Mouse (Mus musculus) inflammation-experienced regulatory T-cells (primary cell): ENCODE results near the gene Xlr3b. TPM values are rescaled to one million over a fixed set of nuclear protein-coding genes. Genes with fewer than 3 reads are reported as not detected.

Experiments used
- polyA plus RNA-seq, 2 experiments: library from polyadenylated mRNA; unstranded; fragments of 100-300 nt; shearing (Covaris generic); gene quantifications; one replicate each; pipeline ENCODE4 v1.2.1; 2017

Gene Xlr3b
- polyA plus RNA-seq = 10 to 100 TPM; 26.2 to 30.7 TPM

DNA sequence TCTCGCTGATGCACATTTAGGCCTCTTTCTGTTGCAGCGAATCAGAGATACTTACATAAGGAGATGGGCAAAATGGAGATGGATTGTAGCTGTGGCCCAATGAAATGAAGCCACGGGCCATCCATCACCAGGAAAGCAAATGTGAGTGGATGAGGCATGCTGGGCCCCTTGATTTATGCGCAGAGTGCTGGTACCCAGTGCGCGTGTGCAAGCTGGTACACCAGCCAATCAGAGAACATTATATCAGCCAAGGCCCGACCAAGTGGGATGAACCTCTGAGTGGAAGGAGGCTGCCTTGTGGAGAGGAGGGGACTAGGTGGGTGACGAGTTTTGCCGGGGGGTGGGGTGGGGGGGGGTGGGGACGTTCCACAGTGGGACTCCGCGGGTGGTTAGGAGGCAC lies at the start of gene Xlr3b:
Gene Xlr3b (plus strand): TSS at position 274 of the 400 bp plus-strand sequence.

DNA sequence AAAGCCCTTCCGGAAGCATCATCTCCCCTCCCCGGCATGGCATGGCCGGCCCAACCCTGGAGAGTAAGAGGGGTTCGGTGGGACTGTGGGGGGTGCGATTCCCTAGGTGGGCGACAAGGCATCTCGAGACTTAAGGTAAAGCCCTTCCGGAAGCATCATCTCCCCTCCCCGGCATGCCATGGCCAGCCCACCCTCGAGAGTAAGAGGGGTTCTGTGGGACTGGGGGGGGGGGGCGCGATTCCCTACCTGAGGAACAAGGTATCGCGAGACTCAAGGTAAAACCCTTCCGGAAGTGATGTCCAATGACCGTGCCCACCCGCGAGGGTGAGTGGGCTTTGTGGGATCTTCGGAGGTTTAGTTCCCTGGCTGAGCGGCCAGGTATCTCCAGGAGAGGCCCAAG lies 43.5 kb upstream of the Xlr3b start, which contains the start of gene Xlr5b:
Gene Xlr5b (plus strand): TSS at position 301 of the 400 bp plus-strand sequence.

DNA sequence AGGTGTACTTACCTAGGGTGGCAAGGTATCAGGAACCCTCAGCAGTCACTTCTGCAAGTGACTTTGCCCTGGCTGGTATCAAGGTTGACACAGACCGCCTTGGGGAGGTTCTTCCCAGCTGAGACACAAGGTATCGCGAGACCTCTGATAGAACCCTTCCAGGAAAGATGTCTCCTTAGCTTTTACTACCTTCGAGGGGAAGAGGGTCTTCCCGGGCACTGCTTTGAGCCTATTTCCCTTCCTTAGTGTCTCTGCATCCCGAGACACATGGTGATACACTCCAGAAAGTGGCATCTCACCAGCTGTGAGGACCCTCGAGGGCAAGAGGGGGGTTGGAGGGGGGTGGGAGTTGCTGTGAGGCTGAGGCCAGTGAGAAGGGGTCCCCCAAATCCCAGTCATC lies 42.7 kb upstream of the Xlr3b start, which contains the start of gene DXBay18:
Gene DXBay18 (minus strand): TSS at position 101 of the 400 bp plus-strand sequence.

DNA sequence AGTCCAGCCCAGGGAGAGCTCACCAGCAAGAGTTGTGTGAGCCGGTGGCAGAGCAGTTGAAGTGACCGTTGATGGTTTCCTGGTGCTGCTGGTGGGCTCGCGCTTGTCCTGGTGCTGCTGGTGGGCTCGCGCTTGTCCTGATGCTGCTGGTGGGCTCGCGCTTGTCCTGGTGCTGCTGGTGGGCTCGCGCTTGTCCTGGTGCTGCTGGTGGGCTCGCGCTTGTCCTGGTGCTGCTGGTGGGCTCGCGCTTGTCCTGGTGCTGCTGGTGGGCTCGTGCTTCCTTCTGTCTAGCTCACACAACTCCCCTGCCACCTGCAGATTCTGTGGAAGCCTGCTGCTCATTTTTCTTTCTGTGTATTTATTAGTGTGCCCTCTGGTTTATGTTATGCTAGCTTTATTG lies 15.1 kb upstream of the Xlr3b start, which contains the start of gene Spin2d:
Gene Spin2d (minus strand): TSS at position 101 of the 400 bp plus-strand sequence.

DNA sequence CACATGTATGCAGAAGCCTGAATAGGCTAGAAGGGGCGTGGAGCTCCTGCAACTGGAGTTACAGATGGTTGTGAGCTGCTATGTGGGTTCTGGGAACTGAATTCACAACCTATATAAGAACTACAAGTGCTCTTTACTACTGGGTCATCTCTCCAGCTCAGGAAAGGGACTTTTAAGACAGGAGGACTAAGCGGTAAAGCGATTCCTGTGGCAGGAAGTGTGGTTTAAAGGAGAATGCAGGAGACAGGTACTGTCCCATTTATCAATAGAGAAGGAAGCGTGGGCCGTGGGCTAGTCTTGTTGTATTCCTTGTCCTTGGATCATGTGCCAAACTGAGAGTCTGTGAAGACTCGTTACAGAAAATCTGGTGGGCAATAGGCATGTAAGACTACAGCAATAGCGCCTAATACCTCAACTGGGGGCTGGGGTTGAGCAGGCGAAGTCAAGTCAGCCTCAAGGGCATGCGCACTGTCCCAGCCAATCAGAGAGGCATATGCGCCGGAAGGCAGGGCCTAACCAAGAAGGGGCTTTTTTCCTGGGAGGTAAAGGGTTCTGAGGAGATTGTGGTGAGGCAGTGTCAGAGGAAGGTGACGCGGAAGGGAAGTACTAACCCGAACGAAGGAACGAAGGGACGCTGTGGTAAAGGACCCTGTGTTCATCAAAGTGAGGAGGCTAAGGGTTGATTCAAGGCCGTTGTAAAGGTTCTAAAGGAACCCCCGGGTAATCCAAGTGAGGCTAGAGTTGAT lies 22.0 kb downstream of the Xlr3b start, which contains the start of gene Xlr4b:
Gene Xlr4b (plus strand): TSS at position 515 of the 746 bp plus-strand sequence.

DNA sequence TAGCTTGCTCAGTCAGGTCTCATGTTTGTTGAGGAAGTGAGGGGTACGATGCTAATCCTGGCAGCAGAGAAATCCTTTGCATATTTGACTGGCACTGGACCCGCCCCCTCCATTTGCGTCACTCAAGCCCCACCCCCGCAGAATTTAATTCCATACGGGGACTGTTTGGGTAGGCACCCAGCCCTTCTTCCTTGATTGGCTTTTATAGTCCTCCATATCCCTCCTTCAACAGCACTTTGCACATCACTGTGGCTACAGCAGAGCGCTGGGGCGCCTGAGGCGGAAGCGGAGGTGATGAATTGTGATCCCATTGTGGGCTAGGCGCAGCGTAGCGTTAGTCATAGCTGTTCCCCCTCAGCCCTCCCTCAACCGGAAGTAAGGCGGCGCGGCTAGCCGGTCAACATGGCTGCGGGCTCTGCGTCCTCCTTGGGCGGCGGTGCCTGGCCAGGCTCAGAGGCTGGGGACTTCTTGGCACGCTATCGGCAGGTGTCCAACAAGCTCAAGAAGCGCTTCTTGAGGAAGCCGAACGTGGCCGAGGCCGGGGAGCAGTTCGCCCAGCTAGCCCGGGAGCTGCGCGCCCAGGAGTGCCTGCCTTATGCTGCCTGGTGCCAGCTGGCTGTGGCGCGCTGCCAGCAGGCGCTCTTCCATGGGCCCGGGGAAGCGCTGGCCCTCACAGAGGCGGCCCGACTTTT lies 36.1 kb downstream of the Xlr3b start, which contains the start of gene F8a:
Gene F8a (plus strand): TSS at position 378 of the 692 bp plus-strand sequence.

DNA sequence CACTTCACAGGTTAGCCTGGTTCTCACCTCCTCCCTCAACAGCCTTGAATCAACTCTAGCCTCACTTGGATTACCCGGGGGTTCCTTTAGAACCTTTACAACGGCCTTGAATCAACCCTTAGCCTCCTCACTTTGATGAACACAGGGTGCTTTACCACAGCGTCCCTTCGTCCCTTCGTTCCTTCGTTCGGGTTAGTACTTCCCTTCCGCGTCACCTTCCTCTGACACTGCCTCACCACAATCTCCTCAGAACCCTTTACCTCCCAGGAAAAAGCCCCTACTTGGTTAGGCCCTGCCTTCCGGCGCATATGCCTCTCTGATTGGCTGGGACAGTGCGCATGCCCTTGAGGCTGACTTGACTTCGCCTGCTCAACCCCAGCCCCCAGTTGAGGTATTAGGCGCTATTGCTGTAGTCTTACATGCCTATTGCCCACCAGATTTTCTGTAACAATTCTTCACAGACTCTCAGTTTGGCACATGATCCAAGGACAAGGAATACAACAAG lies 50.9 kb downstream of the Xlr3b start, which contains the start of gene Xlr4c:
Gene Xlr4c (minus strand): TSS at position 310 of the 505 bp plus-strand sequence.

Other genes starting within 250 kb of the Xlr3b start
- under 1 TPM in 1 of 2 experiments, not detected in 1; 0.77 TPM for gene Zfp185, start 204.9 kb upstream of the Xlr3b start, polyA plus RNA-seq
- gene Pnma5, start 155.1 kb upstream of the Xlr3b start, polyA plus RNA-seq = under 1 TPM in 1 of 2 experiments, not detected in 1; 0.88 TPM
- not detected for gene Pnma3, start 127.4 kb upstream of the Xlr3b start, polyA plus RNA-seq
- 10 to 100 TPM; 77.0 to 88.6 TPM for gene Xlr4a, start 109.7 kb upstream of the Xlr3b start, polyA plus RNA-seq
- 1 to 10 TPM; 1.8 to 3.7 TPM for gene Xlr3a, start 95.1 kb upstream of the Xlr3b start, polyA plus RNA-seq
- under 1 TPM in 1 of 2 experiments, not detected in 1; 0.71 TPM for gene Gm14685, start 75.2 kb upstream of the Xlr3b start, polyA plus RNA-seq
- not detected for gene Xlr5b, start 43.4 kb upstream of the Xlr3b start, polyA plus RNA-seq
- gene DXBay18, start 42.8 kb upstream of the Xlr3b start, polyA plus RNA-seq = under 1 TPM in 1 of 2 experiments, not detected in 1; 0.65 TPM
- gene Spin2d, start 15.2 kb upstream of the Xlr3b start, polyA plus RNA-seq = not detected
- 100 to 1,000 TPM; 124 to 139 TPM for gene Xlr4b, start 22.1 kb downstream of the Xlr3b start, polyA plus RNA-seq
- 10 to 100 TPM; 21.8 to 26.9 TPM for gene F8a, start 36.1 kb downstream of the Xlr3b start, polyA plus RNA-seq
- 10 to 100 TPM; 49.4 to 76.7 TPM for gene Xlr4c, start 50.9 kb downstream of the Xlr3b start, polyA plus RNA-seq
- gene Xlr3c, start 73.2 kb downstream of the Xlr3b start, polyA plus RNA-seq = not detected
- gene Xlr5a, start 100.8 kb downstream of the Xlr3b start, polyA plus RNA-seq = under 1 TPM in 1 of 2 experiments, not detected in 1; 0.31 TPM
- gene Xlr5c, start 100.8 kb downstream of the Xlr3b start, polyA plus RNA-seq = under 1 TPM in 1 of 2 experiments, not detected in 1; 0.22 TPM
- gene Gm45015, start 144.6 kb downstream of the Xlr3b start, polyA plus RNA-seq = under 1 TPM in 1 of 2 experiments, not detected in 1; 0.21 TPM
- gene Zfp275, start 150.4 kb downstream of the Xlr3b start, polyA plus RNA-seq = 10 to 100 TPM in 1 of 2 experiments, 1 to 10 TPM in 1; 8.9 to 14.7 TPM
- gene Gm18336, start 206.5 kb downstream of the Xlr3b start, polyA plus RNA-seq = not detected
- under 1 TPM in 1 of 2 experiments, not detected in 1; 0.30 TPM for gene Zfp92, start 218.9 kb downstream of the Xlr3b start, polyA plus RNA-seq
- gene Trex2, start 243.1 kb downstream of the Xlr3b start, polyA plus RNA-seq = not detected